Mouse (Mus musculus): ENCODE results near the gene Ndufv3. TPM values are rescaled to one million over a fixed set of nuclear protein-coding genes. Genes with fewer than 3 reads are reported as not detected.
A peak's percentile ranks its signal among the peaks of the same experiment; 100 is the strongest.

The Ndufv3 gene
- polyA plus RNA-seq, 2 experiments, result 65.5 to 194 TPM

DNA sequence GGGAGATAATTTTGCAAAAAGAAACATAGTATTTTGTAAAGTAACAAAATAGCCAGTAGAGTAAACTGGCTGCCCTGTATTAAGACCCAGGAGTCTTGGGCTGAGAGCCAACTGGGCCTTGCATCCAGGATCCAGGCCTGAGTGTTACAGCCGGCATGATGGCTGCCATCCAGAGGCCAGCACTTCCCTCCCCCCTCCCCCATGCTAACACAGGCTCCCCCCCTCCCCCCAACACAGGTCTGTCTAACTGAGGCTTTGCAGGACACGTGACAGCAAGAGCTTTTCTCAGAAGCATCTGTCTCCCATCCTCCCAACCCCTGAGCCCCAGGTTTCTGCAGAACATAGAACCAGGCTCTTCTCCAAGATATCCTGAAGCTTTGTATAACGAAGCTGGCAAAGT, 980 bp downstream of the Ndufv3 start:
- no peak overlapping the region for H3K27ac ChIP-seq
- TF ChIP-seq EP300 (IDR thresholded peaks at IDR 0.05; ENCODE audit: low read depth) (no peak), CTCF (IDR thresholded peaks at IDR 0.05; ENCODE audit: low read depth) (no peak)
- ATAC-seq (ENCODE audit: insufficient read depth), result no peak
- no peak for DNase-seq (ENCODE audit: low read depth in 3 of 3, low spot score in 3 of 3)
- no peaks in the 10 kb centered on the region; the same call in 1 of the 2 replicates for H3K27me3 ChIP-seq (ENCODE audit: control insufficient read depth, insufficient read depth, low read length)
- peak overlapping the region; percentile 63 to 66 for H3K4me3 ChIP-seq (ENCODE audit: insufficient read depth in 1 of 2, low read depth in 2 of 2, low read length in 2 of 2)
- WGBS (ENCODE audit: insufficient replicate concordance), result 18% methylated on average over 3 of the region's 3 CpGs
- H3K36me3 ChIP-seq (replicated peaks; ENCODE audit: control insufficient read depth, insufficient read depth, low read depth), result no peaks in the 10 kb centered on the region; the same call in 1 of the 2 replicates
- H3K4me1 ChIP-seq (replicated peaks; ENCODE audit: control insufficient read depth in 2 of 2, insufficient read depth in 2 of 2, low read length in 1 of 2), result peaks cover 7 to 13% of the 10 kb centered on the region in 2 experiments; a peak in 3 of 4 replicates
- H3K4me2 ChIP-seq (ENCODE audit: low read depth), result peak overlapping the region; percentile 88
- peak overlapping the region; percentile 71 for H3K9ac ChIP-seq (replicated peaks)
- no peaks in the 10 kb centered on the region for H3K9me3 ChIP-seq (ENCODE audit: control insufficient read depth, low read length)

DNA sequence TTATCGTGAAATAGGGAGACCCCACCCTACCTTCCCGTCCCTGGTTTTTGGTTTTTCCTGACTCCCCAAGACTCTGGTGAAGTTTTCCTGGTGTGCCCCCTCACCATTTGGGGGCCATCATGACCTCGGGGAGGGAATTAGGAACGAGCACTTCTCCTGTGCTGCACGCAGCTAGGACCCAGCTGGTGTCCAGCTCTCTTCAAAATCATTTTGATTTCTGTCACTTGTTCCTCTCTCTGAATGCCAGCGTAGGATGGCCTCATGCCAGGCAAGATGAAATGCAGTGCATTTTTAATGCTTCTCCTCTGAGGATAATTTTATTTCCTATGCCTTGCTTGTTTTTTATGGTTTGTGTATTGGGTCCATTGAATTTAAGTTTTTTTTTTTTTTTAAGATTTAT, 2.0 kb downstream of the Ndufv3 start:
- Histone ChIP-seq H3K27ac (no peak overlapping the region), H3K4me3 (ENCODE audit: insufficient read depth in 1 of 2, low read depth in 2 of 2, low read length in 2 of 2) (no peak overlapping the region), H3K9me3 (ENCODE audit: control insufficient read depth, low read length) (no peaks in the 10 kb centered on the region), H3K36me3 (replicated peaks; ENCODE audit: control insufficient read depth, insufficient read depth, low read depth) (no peaks in the 10 kb centered on the region; the same call in 1 of the 2 replicates), H3K9ac (replicated peaks) (no peak overlapping the region), H3K4me1 (replicated peaks; ENCODE audit: control insufficient read depth in 2 of 2, insufficient read depth in 2 of 2, low read length in 1 of 2) (peaks cover 7 to 13% of the 10 kb centered on the region in 2 experiments; a peak in 3 of 4 replicates), H3K4me2 (ENCODE audit: low read depth) (no peak overlapping the region), H3K27me3 (ENCODE audit: control insufficient read depth, insufficient read depth, low read length) (no peaks in the 10 kb centered on the region)
- TF ChIP-seq CTCF (IDR thresholded peaks at IDR 0.05; ENCODE audit: low read depth) (no peak), EP300 (IDR thresholded peaks at IDR 0.05; ENCODE audit: low read depth) (no peak)
- WGBS (ENCODE audit: insufficient replicate concordance), result 71% methylated on average over 6 of the region's 6 CpGs
- no peak for ATAC-seq (ENCODE audit: insufficient read depth)
- DNase-seq (ENCODE audit: low read depth in 3 of 3, low spot score in 3 of 3), result no peak

DNA sequence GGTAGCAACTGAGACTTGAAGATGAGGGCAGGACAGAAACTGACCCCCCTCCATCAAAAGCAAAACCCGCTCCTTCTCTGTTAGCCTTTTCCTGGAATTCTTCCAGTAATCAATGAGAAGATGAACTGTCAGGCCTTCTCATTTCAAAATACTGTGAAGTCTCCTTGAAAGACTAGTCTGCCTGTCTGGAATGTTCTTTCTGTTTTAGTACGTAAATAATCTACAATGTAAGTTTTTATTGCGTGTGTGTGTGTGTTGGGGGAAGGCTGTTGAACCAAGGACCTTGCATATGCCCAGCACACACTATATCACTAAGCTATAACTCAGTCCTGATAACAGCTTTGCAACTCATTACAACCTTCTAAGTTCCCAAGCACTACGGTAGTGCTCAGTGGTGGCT, 5.2 kb downstream of the Ndufv3 start:
- no peak overlapping the region for H3K4me2 ChIP-seq (ENCODE audit: low read depth)
- no peak overlapping the region for H3K9ac ChIP-seq (replicated peaks)
- no peak overlapping the region for H3K27ac ChIP-seq
- peaks cover 8% of the 10 kb centered on the region for H3K36me3 ChIP-seq (replicated peaks; ENCODE audit: control insufficient read depth, insufficient read depth, low read depth)
- H3K27me3 ChIP-seq (ENCODE audit: control insufficient read depth, insufficient read depth, low read length), result no peaks in the 10 kb centered on the region
- no peaks in the 10 kb centered on the region for H3K9me3 ChIP-seq (ENCODE audit: control insufficient read depth, low read length)
- 72% methylated on average over 4 of the region's 4 CpGs for WGBS (ENCODE audit: insufficient replicate concordance)
- DNase-seq (ENCODE audit: low read depth in 3 of 3, low spot score in 3 of 3), result no peak
- peaks cover 4 to 10% of the 10 kb centered on the region in 2 experiments; a peak in 3 of 4 replicates for H3K4me1 ChIP-seq (replicated peaks; ENCODE audit: control insufficient read depth in 2 of 2, insufficient read depth in 2 of 2, low read length in 1 of 2)
- no peak for ATAC-seq (ENCODE audit: insufficient read depth)
- no peak overlapping the region for H3K4me3 ChIP-seq (ENCODE audit: insufficient read depth in 1 of 2, low read depth in 2 of 2, low read length in 2 of 2)
- TF ChIP-seq CTCF (IDR thresholded peaks at IDR 0.05; ENCODE audit: low read depth) (no peak), EP300 (IDR thresholded peaks at IDR 0.05; ENCODE audit: low read depth) (no peak)

DNA sequence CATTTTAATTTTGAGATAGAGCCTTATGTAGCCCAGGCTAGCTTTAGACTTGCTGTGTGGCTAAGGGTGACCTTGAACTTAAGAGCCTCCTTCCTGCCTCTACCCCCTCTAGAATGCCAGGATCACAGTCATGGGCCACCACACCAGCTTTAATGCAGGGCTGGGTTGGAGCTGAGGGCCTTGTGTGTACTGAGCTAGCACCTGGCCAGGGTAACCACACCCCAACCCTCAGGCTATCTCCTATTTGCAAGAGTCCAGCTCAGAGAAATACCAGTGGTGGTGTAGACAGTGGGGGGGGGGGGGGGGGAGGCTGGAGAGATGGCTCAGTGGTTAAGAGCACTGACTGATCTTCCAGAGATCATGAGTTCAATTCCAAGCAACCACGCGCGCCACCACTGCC, 5.9 kb downstream of the Ndufv3 start:
- H3K9ac ChIP-seq (replicated peaks), result no peak overlapping the region
- H3K9me3 ChIP-seq (ENCODE audit: control insufficient read depth, low read length), result no peaks in the 10 kb centered on the region
- no peak overlapping the region for H3K27ac ChIP-seq
- H3K4me3 ChIP-seq (ENCODE audit: insufficient read depth in 1 of 2, low read depth in 2 of 2, low read length in 2 of 2), result no peak overlapping the region
- DNase-seq (ENCODE audit: low read depth in 3 of 3, low spot score in 3 of 3) (no peak), ATAC-seq (ENCODE audit: insufficient read depth) (no peak)
- no peak overlapping the region for H3K4me2 ChIP-seq (ENCODE audit: low read depth)
- H3K36me3 ChIP-seq (replicated peaks; ENCODE audit: control insufficient read depth, insufficient read depth, low read depth), result peaks cover 8% of the 10 kb centered on the region
- no peaks in the 10 kb centered on the region for H3K27me3 ChIP-seq (ENCODE audit: control insufficient read depth, insufficient read depth, low read length)
- TF ChIP-seq CTCF (IDR thresholded peaks at IDR 0.05; ENCODE audit: low read depth) (no peak), EP300 (IDR thresholded peaks at IDR 0.05; ENCODE audit: low read depth) (no peak)
- 98% methylated on average over 3 of the region's 3 CpGs for WGBS (ENCODE audit: insufficient replicate concordance)
- peaks cover 4 to 7% of the 10 kb centered on the region in 2 experiments; a peak in 3 of 4 replicates for H3K4me1 ChIP-seq (replicated peaks; ENCODE audit: control insufficient read depth in 2 of 2, insufficient read depth in 2 of 2, low read length in 1 of 2)

DNA sequence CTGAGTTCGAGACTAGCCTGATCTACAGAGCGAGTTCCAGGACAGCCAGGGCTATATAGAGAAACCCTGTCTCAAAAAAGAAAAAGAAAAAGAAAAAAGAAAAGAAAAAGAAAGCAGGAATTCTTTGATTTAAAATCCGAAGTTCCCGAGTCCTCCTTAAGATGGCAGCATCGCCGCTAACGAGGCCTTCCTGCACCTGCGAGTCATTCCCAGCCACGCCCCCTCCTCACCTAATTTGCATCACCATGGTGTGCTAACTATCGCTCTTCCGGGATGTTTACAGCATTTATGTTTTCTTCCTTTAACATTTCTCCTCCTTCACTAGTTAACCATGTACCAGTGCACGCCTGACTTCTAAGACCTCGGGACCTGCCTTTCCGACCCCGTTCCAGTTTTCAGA, 9.4 kb downstream of the Ndufv3 start:
- ATAC-seq (ENCODE audit: insufficient read depth), result no peak
- H3K9ac ChIP-seq (replicated peaks), result no peak overlapping the region
- peaks cover 8% of the 10 kb centered on the region for H3K36me3 ChIP-seq (replicated peaks; ENCODE audit: control insufficient read depth, insufficient read depth, low read depth)
- H3K4me3 ChIP-seq (ENCODE audit: insufficient read depth in 1 of 2, low read depth in 2 of 2, low read length in 2 of 2), result no peak overlapping the region
- H3K27me3 ChIP-seq (ENCODE audit: control insufficient read depth, insufficient read depth, low read length), result no peaks in the 10 kb centered on the region
- TF ChIP-seq EP300 (IDR thresholded peaks at IDR 0.05; ENCODE audit: low read depth) (no peak), CTCF (IDR thresholded peaks at IDR 0.05; ENCODE audit: low read depth) (peak; percentile 58)
- H3K4me1 ChIP-seq (replicated peaks; ENCODE audit: control insufficient read depth in 2 of 2, insufficient read depth in 2 of 2, low read length in 1 of 2), result no peaks in the 10 kb centered on the region
- 59% methylated on average over 15 of the region's 15 CpGs for WGBS (ENCODE audit: insufficient replicate concordance)
- no peaks in the 10 kb centered on the region for H3K9me3 ChIP-seq (ENCODE audit: control insufficient read depth, low read length)
- DNase-seq (ENCODE audit: low read depth in 3 of 3, low spot score in 3 of 3), result no peak
- H3K4me2 ChIP-seq (ENCODE audit: low read depth), result no peak overlapping the region
- H3K27ac ChIP-seq, result no peak overlapping the region
